Mouse (Mus musculus) gastrocnemius, adult 8-10 months (tissue): ENCODE results near the gene Mdk. TPM values are rescaled to one million over a fixed set of nuclear protein-coding genes. Genes with fewer than 3 reads are reported as not detected.

Experiments
- DNase-seq, 2 experiments: peaks; one replicate each; pipeline ENCODE4 v3.0.0; 2022; ENCODE audit warnings: low spot score in 2 of 2
- total RNA-seq, 4 experiments: library from RNA; stranded (reverse); gene quantifications; 2 replicates each; pipeline ENCODE4 v1.2.4; 2022

Gene Mdk
- total RNA-seq, 4 experiments from 2014 or later, result 0.44 to 0.46 (median 0.45) TPM; not detected in 1

GRCm38 (mm10) chr2:91958701-91959457 lies 26.8 kb upstream of the Mdk start:
- peak in 1 of 2 experiments; percentile 42 for DNase-seq

- DNase-seq, result no peak
These were observed 26.0 kb upstream of the Mdk start for GRCm38 (mm10) chr2:91958049-91958448.

GRCm38 (mm10) chr2:91957096-91957495 lies 25.0 kb upstream of the Mdk start:
- DNase-seq, result no peak

GRCm38 (mm10) chr2:91955875-91956274 lies 23.8 kb upstream of the Mdk start:
- no peak for DNase-seq

- DNase-seq, result no peak
These were observed 23.1 kb upstream of the Mdk start for GRCm38 (mm10) chr2:91955121-91955591.

- peak in 1 of 2 experiments; percentile 56 for DNase-seq
These were observed 21.7 kb upstream of the Mdk start for GRCm38 (mm10) chr2:91953825-91954224.

- peak in 1 of 2 experiments; percentile 54 for DNase-seq
These were observed 18.4 kb upstream of the Mdk start for GRCm38 (mm10) chr2:91950275-91951085.

- peak in 1 of 2 experiments; percentile 62 for DNase-seq
These were observed 17.5 kb upstream of the Mdk start for GRCm38 (mm10) chr2:91949411-91950274.

GRCm38 (mm10) chr2:91948792-91949241 lies 16.7 kb upstream of the Mdk start:
- DNase-seq, result peak in 1 of 2 experiments; percentile 45

- DNase-seq, result no peak
These were observed 16.0 kb upstream of the Mdk start for GRCm38 (mm10) chr2:91948151-91948509.

- peak; percentile 52 to 77 for DNase-seq
These were observed 15.5 kb upstream of the Mdk start for GRCm38 (mm10) chr2:91947397-91948150.

GRCm38 (mm10) chr2:91946836-91947235 lies 14.7 kb upstream of the Mdk start:
- no peak for DNase-seq

- no peak for DNase-seq
These were observed 13.4 kb upstream of the Mdk start, which contains the start of gene Gm9821 for GRCm38 (mm10) chr2:91945483-91945882. Gene Gm9821 (plus strand): TSS chr2:91945703.

GRCm38 (mm10) chr2:91944170-91944950 lies 12.3 kb upstream of the Mdk start:
- DNase-seq, result peak; percentile 59 to 62

GRCm38 (mm10) chr2:91942356-91942755 lies 10.3 kb upstream of the Mdk start:
- no peak for DNase-seq

GRCm38 (mm10) chr2:91939303-91939935 lies 7.3 kb upstream of the Mdk start:
- DNase-seq, result no peak

- no peak for DNase-seq
These were observed 4.1 kb upstream of the Mdk start for GRCm38 (mm10) chr2:91936154-91936553.

- DNase-seq, result no peak
These were observed 2.9 kb upstream of the Mdk start for GRCm38 (mm10) chr2:91934826-91935525.

- DNase-seq, result no peak
These were observed 1.9 kb upstream of the Mdk start for GRCm38 (mm10) chr2:91934016-91934415.
